Mouse (Mus musculus): ENCODE measurements around the gene Laptm5. TPM values are rescaled to one million over a fixed set of nuclear protein-coding genes. Genes with fewer than 3 reads are reported as not detected.

Gene Laptm5
- total RNA-seq, 2 experiments from 2014 or later: 10.9 to 14.8 TPM

DNA sequence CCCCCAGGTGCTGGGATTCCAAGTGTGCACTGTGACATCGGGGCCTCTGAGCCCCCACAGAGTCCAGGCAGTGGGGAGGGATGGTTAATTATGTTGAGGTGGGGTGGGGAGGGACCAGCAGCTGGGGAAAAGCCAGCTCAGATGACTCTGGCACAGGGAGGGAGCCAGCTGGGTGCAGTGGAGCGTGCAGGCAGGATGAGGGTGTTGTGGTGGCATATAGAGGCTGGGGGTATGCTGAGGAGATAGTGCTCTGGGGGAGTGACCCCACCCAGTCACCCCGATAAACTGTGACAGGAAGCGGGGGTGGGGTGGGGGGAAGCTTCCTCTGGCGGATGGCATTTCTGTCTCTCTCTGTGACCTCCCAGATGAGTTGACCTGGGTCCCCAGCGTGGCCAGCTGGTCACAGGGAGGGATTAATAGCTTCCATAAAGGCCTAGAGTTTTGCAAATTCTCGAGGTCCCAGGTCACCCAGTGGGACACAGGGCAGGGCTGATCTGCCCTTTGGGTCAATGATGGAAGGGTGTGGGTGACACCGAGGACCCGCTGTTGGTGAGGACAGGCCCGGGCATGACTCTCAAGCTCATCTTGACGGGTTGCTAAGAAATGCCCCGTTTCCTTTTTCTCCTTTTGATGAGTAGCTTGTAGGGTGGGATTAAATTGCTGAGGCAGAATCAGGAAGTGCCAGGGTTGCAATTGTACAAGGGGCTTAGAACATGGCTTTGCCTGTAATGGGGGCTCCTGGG, 8.2 kb downstream of the Laptm5 start:
- DNase-seq: no peak

DNA sequence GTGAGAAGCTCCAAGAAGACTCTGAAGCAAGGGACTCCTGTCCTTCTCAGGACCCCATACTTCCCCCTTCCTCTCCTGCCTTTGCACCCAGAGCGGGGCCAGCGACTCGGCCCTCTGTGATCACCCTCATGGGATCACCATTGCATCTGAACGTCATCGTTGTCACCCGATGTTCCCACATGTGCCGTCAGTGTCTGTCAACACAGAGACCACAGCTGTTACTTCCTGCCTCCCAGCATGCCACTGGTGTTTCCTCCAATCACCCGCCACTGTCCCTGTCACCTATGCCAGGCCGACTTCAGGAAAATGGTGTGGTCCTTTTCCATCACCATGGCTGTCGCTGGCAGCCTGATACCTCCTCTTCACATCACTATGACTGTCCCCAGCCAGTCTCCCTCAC, 9.1 kb downstream of the Laptm5 start:
- DNase-seq: no peak

DNA sequence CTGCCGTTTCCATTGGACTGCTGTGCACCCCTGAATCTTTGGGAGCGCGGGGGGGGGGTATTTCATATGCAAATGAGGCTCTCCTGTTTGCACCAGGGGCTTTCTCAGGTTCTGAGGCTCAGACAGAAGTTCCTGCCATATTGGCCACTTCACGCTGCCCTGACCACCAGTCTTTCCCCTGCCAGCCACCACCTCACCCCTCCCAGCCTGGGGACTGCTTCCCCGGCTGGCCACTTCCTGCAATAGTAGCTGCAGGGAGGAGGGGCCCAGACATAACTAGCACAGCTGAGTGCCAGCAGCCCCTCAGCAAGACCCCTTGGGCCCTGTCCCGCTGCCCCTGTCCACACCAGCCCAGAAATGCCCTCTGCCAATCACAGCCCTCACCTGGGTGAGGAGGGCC, 13.3 kb downstream of the Laptm5 start:
- DNase-seq: no peak

DNA sequence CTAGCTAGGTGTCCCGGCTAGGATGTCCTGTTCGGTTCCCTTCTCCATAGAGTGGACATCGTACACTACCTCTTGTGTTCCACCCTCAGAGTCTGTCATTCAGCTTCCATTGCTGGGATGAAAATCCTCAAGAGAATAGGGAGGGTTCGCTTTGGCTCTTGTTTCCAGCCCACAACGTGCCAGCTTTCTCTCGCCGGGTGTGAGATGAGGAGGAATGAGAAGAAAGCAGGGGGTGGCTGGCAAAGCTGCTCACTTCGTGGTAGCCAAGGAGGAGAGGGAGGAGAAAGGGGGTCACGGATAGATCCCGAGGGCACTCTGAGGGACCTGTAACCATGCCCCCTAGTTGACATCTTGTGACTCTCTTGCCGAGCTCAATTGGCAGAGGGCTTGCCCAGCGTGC, 14.9 kb downstream of the Laptm5 start:
- no peak for DNase-seq

DNA sequence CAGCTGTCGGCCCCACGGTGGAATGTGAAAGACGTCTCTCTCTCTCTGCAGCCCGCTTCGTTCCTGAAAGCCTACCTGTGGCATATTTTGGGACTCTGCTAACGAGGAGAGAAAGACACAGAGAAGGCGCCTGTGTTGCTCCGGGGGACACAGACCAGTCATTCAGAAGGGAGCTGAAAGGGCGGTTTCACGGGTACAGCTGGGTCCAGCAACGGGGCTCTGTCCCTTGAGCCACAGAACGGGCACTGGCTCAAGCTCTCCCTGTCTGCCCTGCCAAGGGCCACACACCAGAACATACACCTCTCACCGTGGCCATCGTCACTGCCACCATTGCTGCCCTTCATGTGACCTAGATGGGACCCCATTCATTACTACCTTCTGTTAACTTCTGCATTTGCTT, 29.7 kb downstream of the Laptm5 start:
- no peak for DNase-seq

DNA sequence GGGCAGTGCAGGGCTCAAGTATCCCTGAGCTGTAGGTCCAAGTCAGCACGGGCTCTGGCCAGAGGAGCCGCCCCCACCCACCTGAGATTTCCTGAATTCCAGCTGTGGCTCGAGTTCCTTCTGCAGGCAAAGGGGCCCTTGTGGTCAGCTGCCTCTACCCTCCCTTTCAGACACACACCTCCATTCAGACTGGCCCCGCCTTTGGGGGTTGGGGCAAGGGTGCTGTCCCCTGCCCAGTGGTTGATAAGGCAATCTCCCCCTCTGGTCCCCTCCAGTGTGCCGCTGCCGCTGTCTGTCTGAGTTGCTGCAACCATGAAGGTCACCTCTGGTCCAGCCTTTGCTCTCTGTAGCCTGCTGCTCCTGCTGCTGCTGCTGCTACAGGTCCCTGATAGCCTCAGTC, 31.2 kb downstream of the Laptm5 start, which contains the start of gene Matn1:
Matn1 (plus strand) TSS at position 274 of the 400 bp plus-strand sequence.
- no peak for DNase-seq

DNA sequence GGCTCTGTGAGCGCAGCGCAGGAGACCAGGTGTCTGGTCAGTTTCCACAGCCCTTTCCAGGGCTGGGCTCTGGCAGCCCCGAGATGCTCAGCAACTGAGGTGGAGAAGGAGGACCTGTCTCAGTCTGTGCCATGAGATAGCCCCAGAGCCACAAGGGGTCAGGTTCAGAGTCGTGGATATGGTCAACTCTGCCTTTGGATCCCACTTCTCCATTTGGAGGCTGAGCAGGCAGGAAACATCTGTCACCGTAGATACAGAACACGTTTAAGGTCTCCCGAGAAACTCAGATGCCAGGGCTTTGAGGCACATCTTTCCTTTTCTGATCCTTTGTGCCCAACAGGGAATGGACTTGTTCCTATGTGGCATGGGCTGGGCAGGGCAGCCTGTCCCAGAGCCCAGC, 31.9 kb downstream of the Laptm5 start:
- no peak for DNase-seq

DNA sequence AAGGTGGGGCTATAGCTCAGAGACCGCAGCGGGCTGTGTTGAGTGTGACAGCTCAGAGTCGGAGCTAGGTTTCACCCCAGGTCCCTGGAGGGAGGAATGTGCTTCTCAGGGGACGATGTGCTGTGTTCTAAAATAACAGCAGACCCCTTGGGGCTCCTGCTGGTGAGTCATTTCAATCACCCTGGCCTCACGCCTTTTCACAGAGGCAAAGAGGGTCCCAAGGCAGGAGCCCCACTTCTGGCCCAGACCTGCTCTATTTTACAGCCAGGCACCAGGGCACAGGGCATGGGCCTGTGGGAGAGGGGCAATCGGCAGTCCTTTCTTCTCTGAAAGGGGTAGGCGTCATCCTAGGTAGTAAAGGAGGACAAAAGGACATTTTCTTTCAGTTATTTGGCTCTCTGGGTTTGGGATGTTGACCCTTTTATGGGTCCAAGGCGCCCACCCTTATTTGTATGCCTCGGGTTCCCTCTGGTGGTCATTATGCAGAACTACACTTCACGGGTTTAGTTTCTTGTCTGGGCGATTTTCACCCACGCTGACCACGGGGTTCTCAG, 34.2 kb downstream of the Laptm5 start:
- DNase-seq: no peak

DNA sequence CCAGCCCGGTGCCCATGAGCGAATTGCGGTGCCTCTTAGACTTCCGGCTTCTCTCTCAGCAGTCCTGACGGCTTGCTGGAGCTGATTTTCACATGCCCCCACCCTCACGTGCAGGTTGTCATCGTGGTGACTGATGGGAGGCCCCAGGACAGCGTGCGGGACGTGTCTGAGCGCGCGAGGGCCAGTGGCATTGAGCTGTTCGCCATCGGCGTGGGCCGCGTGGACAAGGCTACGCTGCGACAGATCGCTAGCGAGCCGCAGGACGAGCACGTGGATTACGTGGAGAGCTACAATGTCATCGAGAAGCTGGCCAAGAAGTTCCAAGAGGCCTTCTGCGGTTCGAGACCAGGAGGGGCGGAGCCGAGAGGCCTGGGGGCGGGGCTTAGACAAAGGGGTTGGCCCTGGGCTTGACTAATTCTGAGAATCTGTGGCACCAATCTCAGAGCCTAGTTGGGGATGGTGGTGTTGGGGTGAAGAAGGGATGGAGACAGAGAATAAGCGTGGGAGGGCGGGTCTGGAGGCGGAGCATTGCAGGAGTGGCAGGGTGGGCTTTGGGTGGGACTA, 37.0 kb downstream of the Laptm5 start:
- no peak for DNase-seq

DNA sequence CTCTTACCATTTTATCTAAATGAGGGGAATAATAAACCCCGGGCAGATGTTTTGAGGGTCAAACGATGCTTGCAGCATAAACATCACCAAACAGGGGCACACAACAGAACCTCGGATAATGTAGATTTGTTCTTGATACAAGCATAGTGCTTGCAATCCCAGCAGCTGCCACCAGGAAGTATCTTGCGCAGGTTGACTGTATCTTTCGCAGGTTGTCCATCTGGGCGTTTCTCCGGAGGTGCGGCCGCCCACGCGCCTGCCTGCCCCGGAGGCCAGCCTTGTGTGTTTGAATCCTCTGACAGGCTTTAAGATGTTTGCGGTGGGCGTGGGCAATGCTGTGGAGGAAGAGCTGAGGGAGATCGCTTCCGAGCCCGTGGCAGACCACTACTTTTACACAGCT, 39.6 kb downstream of the Laptm5 start:
- DNase-seq: no peak

DNA sequence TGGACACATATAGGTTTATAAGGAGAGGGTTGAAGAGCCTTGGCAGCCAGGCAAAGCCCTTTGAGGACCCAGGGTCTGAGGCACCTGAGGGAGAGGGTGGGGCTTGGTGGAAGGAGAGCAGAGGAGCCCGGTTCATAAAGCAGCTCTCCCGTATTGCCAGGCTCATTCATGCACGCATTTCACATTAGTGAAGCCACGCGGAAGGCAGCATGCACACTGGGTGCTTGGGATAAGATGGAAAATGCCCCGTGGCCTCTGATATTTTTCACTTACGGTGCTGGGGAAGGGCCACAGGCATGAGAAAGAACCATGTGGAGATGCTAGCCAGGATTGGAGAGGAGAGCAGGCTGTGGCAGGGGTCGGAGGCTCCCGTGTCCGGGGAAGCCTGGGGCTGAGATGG, 44.2 kb downstream of the Laptm5 start:
- no peak for DNase-seq

DNA sequence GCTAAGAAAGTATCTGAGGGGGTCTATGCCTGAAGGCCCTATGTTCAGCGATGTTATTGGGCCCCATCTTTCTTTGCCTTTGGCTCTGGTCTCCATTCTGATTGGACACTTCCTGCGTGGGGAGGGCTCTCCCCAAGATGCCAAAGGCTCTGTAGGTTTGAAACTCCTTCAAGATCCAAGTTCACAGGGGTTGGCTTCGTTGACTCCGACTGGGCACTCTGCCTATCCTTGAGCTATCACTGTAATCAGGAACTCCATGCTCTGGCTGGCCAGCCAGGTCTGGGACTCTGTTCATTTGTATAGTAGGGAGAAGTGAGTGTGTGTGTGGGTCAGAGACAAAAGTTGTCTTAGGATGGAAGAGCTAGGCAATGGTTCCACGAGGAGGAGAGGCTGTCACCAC, 45.9 kb downstream of the Laptm5 start:
- no peak for DNase-seq

DNA sequence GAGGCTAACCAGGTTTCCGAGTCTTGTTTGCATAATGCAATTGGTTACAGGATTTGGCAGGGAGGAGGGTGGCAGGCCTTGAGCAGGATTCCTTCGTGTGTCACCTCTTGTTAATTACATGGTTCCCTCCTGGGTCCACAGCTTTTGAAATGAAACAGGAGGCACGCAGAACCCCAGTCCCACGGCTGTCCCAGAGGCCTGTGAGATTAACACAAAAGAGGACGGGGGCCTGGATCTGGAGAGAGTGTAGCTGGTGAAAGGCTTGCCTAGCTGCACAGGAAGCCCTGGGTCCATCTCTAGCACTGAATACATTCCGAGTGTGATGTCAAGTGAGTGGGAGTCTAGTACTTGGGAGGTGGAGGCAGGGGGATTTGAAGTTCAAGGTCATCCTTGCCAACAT, 46.8 kb downstream of the Laptm5 start:
- DNase-seq: no peak

DNA sequence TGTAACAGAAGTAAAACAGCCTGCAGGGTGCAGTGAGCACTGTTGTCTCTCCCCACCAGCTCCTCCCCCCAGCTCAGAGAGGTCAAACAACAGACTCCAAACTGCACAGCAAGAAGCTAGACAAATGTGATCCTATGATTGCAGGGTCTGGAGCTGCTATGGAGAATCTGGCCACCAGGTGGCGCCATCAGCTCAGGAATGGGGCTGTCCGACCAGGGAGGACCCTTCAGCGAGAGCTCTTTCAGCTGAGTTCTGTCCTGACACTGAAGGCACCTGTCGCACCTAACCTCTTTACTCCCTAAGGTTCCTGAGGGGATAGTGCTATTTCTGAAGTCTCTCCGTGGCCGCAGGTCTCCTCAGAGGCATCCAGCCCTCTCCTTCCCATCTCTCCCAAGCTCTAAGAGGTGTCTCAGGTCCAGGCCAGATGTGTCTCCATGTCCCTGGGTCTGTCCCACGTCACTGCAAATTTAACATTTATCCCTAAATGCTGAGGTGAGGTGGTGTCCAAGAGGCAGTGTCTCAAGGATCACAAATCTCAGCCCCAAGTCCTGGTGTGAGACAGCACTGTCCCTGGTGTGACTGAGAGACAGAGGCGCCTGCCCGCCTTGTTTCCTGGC, 47.3 kb downstream of the Laptm5 start:
- DNase-seq: peak; percentile 91

DNA sequence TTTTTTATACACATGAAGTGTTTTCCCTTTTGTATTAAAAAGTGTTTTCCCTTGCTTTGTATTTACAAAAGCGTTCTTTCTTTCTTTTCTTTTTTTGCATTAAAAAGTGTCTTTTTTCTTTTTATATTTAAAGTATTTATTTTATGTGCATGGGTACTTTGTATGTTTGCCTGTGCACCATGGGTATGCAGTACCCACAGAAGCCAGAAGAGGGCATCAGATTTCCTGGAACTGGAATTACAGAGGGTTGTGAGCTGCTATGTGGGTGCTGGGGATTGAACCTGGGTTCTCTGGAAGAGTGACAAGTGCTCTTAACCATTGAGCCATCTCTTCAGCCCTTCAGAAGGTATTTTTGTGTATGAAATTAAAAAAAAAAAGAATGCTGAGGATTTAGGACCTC, 58.4 kb downstream of the Laptm5 start:
- no peak for DNase-seq

DNA sequence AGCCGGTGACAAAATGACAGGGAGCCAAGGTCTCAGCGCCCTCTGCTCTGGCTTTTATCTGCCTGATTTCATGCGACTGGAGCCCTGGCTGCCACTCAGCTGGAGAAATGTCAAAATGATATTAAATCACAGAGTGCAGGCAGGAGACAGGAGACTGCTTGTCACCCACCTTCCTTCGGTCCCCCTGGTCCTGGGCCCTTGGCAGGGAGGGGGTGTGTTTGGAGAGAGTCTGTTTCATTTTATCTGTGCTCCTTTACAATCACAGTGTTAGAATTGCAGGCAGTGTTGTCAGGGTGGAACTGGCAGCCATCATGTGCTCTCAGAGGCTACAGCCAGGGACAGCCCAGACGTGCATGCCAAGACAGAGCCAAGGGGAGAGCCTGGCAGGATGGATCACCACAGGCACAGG, 59.5 kb downstream of the Laptm5 start:
- no peak for DNase-seq

DNA sequence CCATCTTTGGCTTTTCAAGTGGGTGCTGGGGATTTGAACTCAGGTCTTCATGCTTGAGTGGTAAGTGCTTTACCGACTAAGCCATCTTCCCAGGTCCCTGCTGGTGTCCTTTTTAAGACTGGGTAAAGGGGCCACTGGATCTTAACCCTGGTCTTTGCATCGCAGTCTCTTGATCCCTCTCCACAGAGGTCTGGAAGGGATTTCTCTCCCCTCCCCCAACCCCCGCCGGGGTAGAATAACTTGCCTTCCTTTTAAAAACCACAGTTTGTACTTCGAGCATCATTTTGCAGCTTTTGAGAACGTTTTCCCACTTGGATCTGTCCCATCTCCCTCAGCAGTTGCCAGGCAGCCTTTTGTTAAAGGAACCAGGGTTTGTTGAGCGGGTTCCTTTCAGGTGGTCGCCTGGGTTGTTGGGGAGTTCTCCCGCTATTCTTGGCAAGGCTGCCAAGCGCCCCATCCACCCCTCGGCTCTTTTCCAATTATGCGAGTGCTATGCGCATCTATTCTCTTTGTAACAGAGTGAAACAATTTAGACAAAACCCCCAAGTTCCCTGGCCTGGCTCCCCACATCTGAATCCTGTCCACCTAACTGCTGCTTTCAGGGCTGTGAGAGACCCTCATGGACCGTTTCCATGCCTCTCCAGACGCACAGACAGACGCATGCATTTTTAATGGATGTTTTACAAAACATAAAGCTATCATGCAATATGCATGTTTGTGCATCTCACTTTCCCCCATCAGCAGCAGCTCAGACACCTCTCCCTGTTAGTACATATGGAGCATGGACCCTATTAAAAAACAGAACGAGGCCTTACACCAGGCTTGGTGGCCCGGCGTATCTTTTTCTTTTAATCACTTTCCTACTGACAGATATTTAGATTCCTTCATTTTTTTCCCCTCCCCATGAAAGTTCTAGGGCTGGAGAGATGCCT, 60.7 kb downstream of the Laptm5 start:
- no peak for DNase-seq

DNA sequence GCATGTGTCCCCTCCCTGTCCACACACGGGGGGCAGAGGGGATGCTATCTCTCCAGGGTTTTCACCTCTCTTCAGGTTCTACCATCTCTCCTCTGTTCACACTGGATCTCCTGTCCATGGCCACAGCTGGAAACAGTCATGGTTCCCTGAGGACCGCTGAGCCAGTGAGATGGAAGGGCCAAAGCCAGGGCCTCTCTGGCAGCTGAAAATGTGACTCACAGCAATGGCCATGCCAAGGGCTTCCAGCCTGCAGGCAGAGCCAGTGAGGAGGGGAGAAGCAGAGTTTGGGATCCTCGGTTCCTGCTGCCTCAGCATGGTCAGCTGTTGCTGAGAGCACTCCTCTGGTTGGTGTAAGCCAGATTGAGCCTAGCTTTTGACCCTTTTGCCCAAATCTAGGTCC, 66.1 kb downstream of the Laptm5 start:
- peak; percentile 38 for DNase-seq

DNA sequence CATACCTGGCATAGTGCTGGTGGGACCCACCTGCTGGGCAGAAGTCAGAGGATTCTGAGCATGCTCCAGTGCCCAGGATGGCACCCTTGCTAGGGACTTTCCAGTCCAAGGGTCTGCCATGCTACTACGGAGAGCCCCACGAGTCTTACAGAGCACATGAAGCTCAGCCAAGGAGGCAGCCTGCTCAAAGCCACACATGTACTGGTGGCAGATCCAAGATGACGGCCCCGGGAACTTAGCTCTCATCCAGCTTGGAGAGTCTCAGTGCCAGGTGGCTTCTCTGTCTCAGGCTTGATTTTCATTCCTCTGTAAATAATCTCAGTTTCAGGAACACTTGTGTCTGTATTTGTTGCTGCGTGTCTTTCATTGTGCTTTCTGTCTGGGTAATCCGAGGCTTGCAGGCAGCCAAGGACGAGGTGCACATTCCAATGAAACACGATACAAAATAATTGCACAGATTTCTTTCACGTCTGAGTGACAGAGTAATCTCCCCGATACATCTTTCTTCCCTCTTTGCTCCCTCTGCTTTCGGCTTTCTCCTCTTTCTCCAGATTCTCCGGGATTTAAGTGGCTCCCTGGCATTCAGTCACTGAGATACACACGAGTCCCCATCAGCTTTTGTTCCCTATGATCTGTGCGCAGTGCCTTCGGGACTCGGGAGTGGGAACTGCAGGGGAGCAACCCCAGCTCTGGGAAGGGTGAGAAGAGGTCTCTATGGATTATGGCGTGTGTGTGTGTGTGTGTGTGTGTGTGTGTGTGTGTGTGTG, 71.7 kb downstream of the Laptm5 start:
- DNase-seq: no peak
